Mouse (Mus musculus) kidney, embryonic 15.5 days (tissue): ENCODE results near the gene Med22. TPM values are rescaled to one million over a fixed set of nuclear protein-coding genes. Genes with fewer than 3 reads are reported as not detected.

Experiments
- ATAC-seq: fragments of 200-750 bp; cut with Nextera tagmentation; replicated peaks from 2 replicates; pipeline ENCODE4 v1.8.0; 2017; ENCODE audit warnings: moderate TSS enrichment; ENCODE audit not compliant: low FRiP score
- H3K27ac ChIP-seq: fragments of 300-500 bp; sonication (generic); 2 replicates; pipeline ENCODE4 v1.5.1; 2015; ENCODE audit warnings: mild to moderate bottlenecking, inconsistent platforms
- H3K27me3 ChIP-seq: fragments of 300-500 bp; sonication (generic); 2 replicates; pipeline ENCODE4 v1.6.1; 2015; ENCODE audit warnings: inconsistent platforms
- H3K36me3 ChIP-seq: fragments of 300-500 bp; sonication (generic); 2 replicates; pipeline ENCODE4 v1.6.1; 2015; ENCODE audit warnings: inconsistent platforms
- H3K4me1 ChIP-seq: fragments of 300-500 bp; sonication (generic); 2 replicates; pipeline ENCODE4 v1.6.1; 2015; ENCODE audit warnings: inconsistent platforms
- H3K4me2 ChIP-seq: fragments of 300-500 bp; sonication (generic); 2 replicates; pipeline ENCODE4 v1.6.1; 2015; ENCODE audit warnings: moderate library complexity, mild to moderate bottlenecking, inconsistent platforms
- H3K4me3 ChIP-seq: fragments of 300-500 bp; sonication (generic); replicated peaks from 2 replicates; pipeline ENCODE4 v1.5.1; 2015; ENCODE audit warnings: mild to moderate bottlenecking, inconsistent platforms
- H3K9ac ChIP-seq: fragments of 300-500 bp; sonication (generic); 2 replicates; pipeline ENCODE4 v1.6.1; 2015; ENCODE audit warnings: mild to moderate bottlenecking, inconsistent platforms
- H3K9me3 ChIP-seq: fragments of 300-500 bp; sonication (generic); replicated peaks from 2 replicates; pipeline ENCODE4 v1.6.1; 2016; ENCODE audit warnings: inconsistent platforms
- WGBS: fragments of 180-500 bp; shearing (Covaris S2); methylation state at CpG from one replicate; pipeline ENCODE4 v1.1.7; 2015; ENCODE audit warnings: mixed read lengths; 5-methylcytosine and 5-hydroxymethylcytosine counted together
- polyA plus RNA-seq: library from polyadenylated mRNA; unstranded; fragments of >200 nt; fragmentation: Nextera tagmentation; extraction: Ambion mirVana; gene quantifications from 2 replicates; pipeline ENCODE4 v1.2.1, GENCODE M21; 2015

Gene Med22
- polyA plus RNA-seq, 1 experiment from 2014 or later, result 56.0 TPM

- Histone ChIP-seq H3K4me3 (no peak overlapping the region), H3K27me3 (no peaks in the 10 kb centered on the region), H3K36me3 (peaks cover 43% of the 10 kb centered on the region), H3K9ac (no peak overlapping the region), H3K9me3 (no peaks in the 10 kb centered on the region), H3K4me1 (peaks cover 70% of the 10 kb centered on the region), H3K27ac (no peak overlapping the region), H3K4me2 (no peak overlapping the region)
- ATAC-seq, result no peak
- 85% methylated on average over 17 of the region's 17 CpGs for WGBS
Measured at GRCm38 (mm10) chr2:26913416-26914147, 3.1 kb upstream of the Med22 start.

- Histone ChIP-seq H3K27me3 (no peaks in the 10 kb centered on the region), H3K36me3 (peaks cover 44% of the 10 kb centered on the region), H3K9me3 (no peaks in the 10 kb centered on the region), H3K9ac (peak overlapping the region; percentile 92), H3K4me2 (peak overlapping the region; percentile 93), H3K27ac (peak overlapping the region; percentile 95; the same call in 1 of the 2 replicates), H3K4me1 (peaks cover 64% of the 10 kb centered on the region), H3K4me3 (peak overlapping the region; percentile 74)
- 61% methylated on average over 5 of the region's 5 CpGs for WGBS
- ATAC-seq, result no peak
Measured at GRCm38 (mm10) chr2:26912253-26912770, 1.8 kb upstream of the Med22 start.

- H3K4me3 ChIP-seq, result peak overlapping the region; percentile 74
- H3K27ac ChIP-seq, result peak overlapping the region; percentile 95
- under 1% methylated on average over 37 of the region's 37 CpGs for WGBS
- peak; percentile 38 for ATAC-seq
- H3K27me3 ChIP-seq, result no peaks in the 10 kb centered on the region
- peak overlapping the region; percentile 92 for H3K9ac ChIP-seq
- peaks cover 55% of the 10 kb centered on the region for H3K36me3 ChIP-seq
- H3K4me2 ChIP-seq, result peak overlapping the region; percentile 93
- no peaks in the 10 kb centered on the region for H3K9me3 ChIP-seq
- peaks cover 60% of the 10 kb centered on the region for H3K4me1 ChIP-seq
Measured at GRCm38 (mm10) chr2:26910994-26911765, 703 bp upstream of the Med22 start.

GRCm38 (mm10) chr2:26909387-26909784 is 1.1 kb downstream of the Med22 start:
- no peak for ATAC-seq
- Histone ChIP-seq H3K4me1 (peaks cover 44% of the 10 kb centered on the region), H3K36me3 (peaks cover 69% of the 10 kb centered on the region), H3K9me3 (no peaks in the 10 kb centered on the region), H3K4me2 (peak overlapping the region; percentile 59), H3K9ac (peak overlapping the region; percentile 88), H3K27me3 (no peaks in the 10 kb centered on the region), H3K27ac (peak overlapping the region; percentile 90), H3K4me3 (peak overlapping the region; percentile 74)

- WGBS, result 82% methylated on average over 18 of the region's 18 CpGs
- Histone ChIP-seq H3K27me3 (no peaks in the 10 kb centered on the region), H3K27ac (no peak overlapping the region), H3K9me3 (no peaks in the 10 kb centered on the region), H3K36me3 (peaks cover 68% of the 10 kb centered on the region), H3K4me2 (peak overlapping the region; percentile 59), H3K4me3 (peak overlapping the region; percentile 74), H3K9ac (peak overlapping the region; percentile 88), H3K4me1 (peaks cover 45% of the 10 kb centered on the region)
- ATAC-seq, result no peak
Measured at GRCm38 (mm10) chr2:26908710-26909386, 1.6 kb downstream of the Med22 start.

GRCm38 (mm10) chr2:26907109-26907508 is 3.4 kb downstream of the Med22 start:
- WGBS, result 65% methylated on average over 4 of the region's 4 CpGs

GRCm38 (mm10) chr2:26906431-26906830 is 4.0 kb downstream of the Med22 start:
- H3K9me3 ChIP-seq, result no peaks in the 10 kb centered on the region
- no peak overlapping the region for H3K9ac ChIP-seq
- H3K4me3 ChIP-seq, result no peak overlapping the region
- H3K4me2 ChIP-seq, result no peak overlapping the region
- H3K36me3 ChIP-seq, result peaks cover 43% of the 10 kb centered on the region
- WGBS, result 94% methylated on average over 3 of the region's 3 CpGs
- ATAC-seq, result no peak
- no peaks in the 10 kb centered on the region for H3K27me3 ChIP-seq
- peaks cover 41% of the 10 kb centered on the region for H3K4me1 ChIP-seq
- H3K27ac ChIP-seq, result no peak overlapping the region

More at GRCm38 (mm10) chr2:26907109-26907508, 3.4 kb downstream of the Med22 start:
- Histone ChIP-seq H3K36me3 (peaks cover 50% of the 10 kb centered on the region), H3K4me2 (no peak overlapping the region), H3K27ac (no peak overlapping the region), H3K4me3 (no peak overlapping the region), H3K9ac (no peak overlapping the region), H3K27me3 (no peaks in the 10 kb centered on the region), H3K9me3 (no peaks in the 10 kb centered on the region), H3K4me1 (peaks cover 41% of the 10 kb centered on the region)
- no peak for ATAC-seq

- no peak for ATAC-seq
- WGBS, result 82% methylated on average over 2 of the region's 2 CpGs
Measured at GRCm38 (mm10) chr2:26905936-26906335, 4.5 kb downstream of the Med22 start.

GRCm38 (mm10) chr2:26903311-26903710 is 7.2 kb downstream of the Med22 start:
- Histone ChIP-seq H3K9ac (peak overlapping the region; percentile 83), H3K9me3 (no peaks in the 10 kb centered on the region), H3K4me2 (peak overlapping the region; percentile 70), H3K4me3 (peak overlapping the region; percentile 87), H3K27ac (peak overlapping the region; percentile 95), H3K4me1 (peaks cover 33% of the 10 kb centered on the region), H3K36me3 (peaks cover 63% of the 10 kb centered on the region), H3K27me3 (no peaks in the 10 kb centered on the region)
- ATAC-seq, result no peak
- 10% methylated on average over 7 of the region's 7 CpGs for WGBS

More at GRCm38 (mm10) chr2:26905936-26906335, 4.5 kb downstream of the Med22 start:
- Histone ChIP-seq H3K9me3 (no peaks in the 10 kb centered on the region), H3K36me3 (peaks cover 43% of the 10 kb centered on the region), H3K4me2 (no peak overlapping the region), H3K4me3 (no peak overlapping the region), H3K27ac (no peak overlapping the region), H3K9ac (no peak overlapping the region), H3K27me3 (no peaks in the 10 kb centered on the region), H3K4me1 (peaks cover 46% of the 10 kb centered on the region)

- Histone ChIP-seq H3K4me3 (peak within 1 kb of the TSS; percentile 87), H3K4me2 (peak within 1 kb of the TSS; percentile 70), H3K36me3 (peaks cover 63% of the 10 kb centered on the region), H3K9me3 (no peaks in the 10 kb centered on the region), H3K27me3 (no peaks in the 10 kb centered on the region), H3K9ac (peak within 1 kb of the TSS; percentile 83), H3K27ac (peak within 1 kb of the TSS; percentile 95), H3K4me1 (peaks cover 31% of the 10 kb centered on the region)
- WGBS, result under 1% methylated on average over 41 of the region's 41 CpGs
- ATAC-seq, result peak; percentile 93
Measured at GRCm38 (mm10) chr2:26902467-26903220, 7.8 kb downstream of the Med22 start, which contains the start of gene Surf6. TSS of gene Surf6 (minus strand) at chr2:26902879.

- Histone ChIP-seq H3K4me1 (peaks cover 26% of the 10 kb centered on the region), H3K9ac (peak overlapping the region; percentile 83), H3K4me2 (peak overlapping the region; percentile 70), H3K9me3 (no peaks in the 10 kb centered on the region), H3K36me3 (peaks cover 63% of the 10 kb centered on the region), H3K27ac (peak overlapping the region; percentile 95), H3K4me3 (peak overlapping the region; percentile 87), H3K27me3 (no peaks in the 10 kb centered on the region)
- no peak for ATAC-seq
- 6% methylated on average over 7 of the region's 7 CpGs for WGBS
Measured at GRCm38 (mm10) chr2:26901834-26902400, 8.6 kb downstream of the Med22 start.
